Mouse (Mus musculus): Measurements from ENCODE around the gene Mpped2.

The Mpped2 gene

GRCm38 (mm10) chr2:106856361-106856961, 163.4 kb downstream of the Mpped2 start:
- no peak for DNase-seq (ENCODE audit: low spot score)

GRCm38 (mm10) chr2:106857258-106857657, 164.2 kb downstream of the Mpped2 start:
- DNase-seq (ENCODE audit: low spot score) = no peak

- no peak for DNase-seq (ENCODE audit: low spot score)
Observed at GRCm38 (mm10) chr2:106857711-106858110, 164.6 kb downstream of the Mpped2 start.

GRCm38 (mm10) chr2:106860856-106861679, 168.0 kb downstream of the Mpped2 start:
- no peak for DNase-seq (ENCODE audit: low spot score)

- DNase-seq (ENCODE audit: low spot score) = no peak
Observed at GRCm38 (mm10) chr2:106863050-106863653, 170.1 kb downstream of the Mpped2 start.

GRCm38 (mm10) chr2:106865148-106865786, 172.2 kb downstream of the Mpped2 start:
- DNase-seq (ENCODE audit: low spot score) = no peak

GRCm38 (mm10) chr2:106866303-106866702, 173.2 kb downstream of the Mpped2 start:
- no peak for DNase-seq (ENCODE audit: low spot score)

GRCm38 (mm10) chr2:106870886-106871285, 177.8 kb downstream of the Mpped2 start:
- no peak for DNase-seq (ENCODE audit: low spot score)

- DNase-seq (ENCODE audit: low spot score) = no peak
Observed at GRCm38 (mm10) chr2:106873166-106873565, 180.1 kb downstream of the Mpped2 start.

- no peak for DNase-seq (ENCODE audit: low spot score)
Observed at GRCm38 (mm10) chr2:106883390-106883789, 190.3 kb downstream of the Mpped2 start.

GRCm38 (mm10) chr2:106888174-106888573, 195.1 kb downstream of the Mpped2 start:
- DNase-seq (ENCODE audit: low spot score) = no peak

GRCm38 (mm10) chr2:106889297-106890000, 196.4 kb downstream of the Mpped2 start:
- DNase-seq (ENCODE audit: low spot score) = peak; percentile 33

- DNase-seq (ENCODE audit: low spot score) = no peak
Observed at GRCm38 (mm10) chr2:106893376-106893775, 200.3 kb downstream of the Mpped2 start.

- no peak for DNase-seq (ENCODE audit: low spot score)
Observed at GRCm38 (mm10) chr2:106895326-106896023, 202.4 kb downstream of the Mpped2 start.

- DNase-seq (ENCODE audit: low spot score) = no peak
Observed at GRCm38 (mm10) chr2:106896024-106896384, 202.9 kb downstream of the Mpped2 start.

GRCm38 (mm10) chr2:106911951-106912480, 218.9 kb downstream of the Mpped2 start:
- no peak for DNase-seq (ENCODE audit: low spot score)

All from ovary, postnatal 14 days (tissue).